Mouse (Mus musculus): ENCODE measurements at regions not wholly inside any gene's neighbourhood (a gene's known extent, or its start where the extent isn't known, plus 50 kb on each side); places are given as distances from the start of the nearest gene placed in this dataset.

DNA sequence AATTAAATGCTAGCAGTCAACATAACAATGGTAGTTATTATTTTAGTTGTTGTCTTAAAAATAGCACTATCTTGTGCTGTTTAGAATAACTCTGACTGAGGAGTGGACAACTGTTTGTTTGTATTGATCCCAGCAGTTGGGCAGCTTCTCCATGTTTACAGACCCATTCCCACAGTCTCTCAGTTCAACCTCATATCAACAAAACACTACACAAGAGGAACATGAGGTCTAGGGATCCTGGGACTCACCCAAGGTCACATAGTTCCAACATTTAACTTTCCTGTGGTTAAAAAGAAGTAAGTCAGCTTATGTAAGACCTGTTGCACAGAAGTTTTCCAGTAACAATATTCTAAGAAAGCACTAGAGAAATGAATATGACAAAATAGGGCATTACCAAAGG lies 203.0 kb upstream of the Usp24 start:
- ATAC-seq (ENCODE audit: low TSS enrichment): no peak

DNA sequence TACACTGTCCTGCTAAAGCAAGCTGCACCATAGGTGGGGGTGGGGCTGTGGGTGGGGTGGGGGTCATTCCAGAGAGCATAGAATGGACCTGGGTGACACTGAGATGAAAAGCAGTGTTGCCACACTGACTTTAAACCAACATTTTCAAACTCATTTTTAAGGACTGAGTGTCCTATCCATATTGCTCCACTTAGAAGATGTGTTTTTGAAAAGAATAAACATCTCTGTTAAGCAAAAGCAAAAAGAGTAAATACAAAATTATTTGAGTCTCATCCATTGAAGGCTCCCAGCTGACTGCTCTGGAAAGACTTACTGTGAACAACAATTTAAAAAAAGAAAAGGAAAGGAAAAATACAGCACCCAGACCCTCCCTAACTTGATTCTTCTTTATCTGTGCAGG lies 202.3 kb upstream of the Usp24 start:
- ATAC-seq (ENCODE audit: low TSS enrichment): no peak

DNA sequence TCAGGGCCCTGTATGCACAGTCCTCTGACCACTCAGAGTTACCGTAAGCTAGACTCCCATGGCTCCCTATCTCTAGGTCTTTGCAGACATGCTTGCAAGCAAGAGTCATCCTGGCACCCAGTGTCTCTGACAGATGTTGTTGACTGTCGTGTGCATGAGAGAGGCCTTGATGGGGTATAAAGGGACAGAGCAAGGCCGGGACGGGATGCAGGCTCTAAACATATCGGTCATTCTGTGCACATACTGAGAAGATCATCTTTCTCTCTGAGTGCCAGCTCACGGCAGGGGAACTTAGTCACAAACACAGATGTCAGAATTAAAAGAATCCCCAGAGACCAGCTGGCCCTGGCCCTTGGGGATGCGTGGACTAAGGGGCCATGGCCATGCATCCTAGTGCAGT lies 199.4 kb upstream of the Usp24 start:
- no peak for ATAC-seq (ENCODE audit: low TSS enrichment)

DNA sequence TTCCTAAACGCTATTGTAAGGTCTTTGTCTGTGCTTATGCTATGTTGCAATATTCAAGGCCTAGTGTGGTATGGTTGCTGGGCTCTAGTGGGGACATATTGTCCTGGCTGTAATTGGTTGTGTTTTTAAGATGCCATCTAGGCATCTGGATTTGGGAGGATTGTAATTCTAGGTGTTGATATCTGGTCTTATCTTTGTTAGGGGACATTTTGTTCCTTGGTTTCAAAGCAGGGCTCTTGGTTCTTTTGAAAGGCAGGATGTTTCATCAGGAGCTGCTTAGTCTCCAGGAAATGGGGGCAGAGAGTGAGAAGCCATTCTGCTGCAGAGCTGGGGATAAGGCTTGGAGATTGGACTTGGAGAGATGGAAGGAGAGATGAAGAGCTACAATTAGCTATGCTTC lies 194.7 kb upstream of the Usp24 start:
- ATAC-seq (ENCODE audit: low TSS enrichment): no peak

DNA sequence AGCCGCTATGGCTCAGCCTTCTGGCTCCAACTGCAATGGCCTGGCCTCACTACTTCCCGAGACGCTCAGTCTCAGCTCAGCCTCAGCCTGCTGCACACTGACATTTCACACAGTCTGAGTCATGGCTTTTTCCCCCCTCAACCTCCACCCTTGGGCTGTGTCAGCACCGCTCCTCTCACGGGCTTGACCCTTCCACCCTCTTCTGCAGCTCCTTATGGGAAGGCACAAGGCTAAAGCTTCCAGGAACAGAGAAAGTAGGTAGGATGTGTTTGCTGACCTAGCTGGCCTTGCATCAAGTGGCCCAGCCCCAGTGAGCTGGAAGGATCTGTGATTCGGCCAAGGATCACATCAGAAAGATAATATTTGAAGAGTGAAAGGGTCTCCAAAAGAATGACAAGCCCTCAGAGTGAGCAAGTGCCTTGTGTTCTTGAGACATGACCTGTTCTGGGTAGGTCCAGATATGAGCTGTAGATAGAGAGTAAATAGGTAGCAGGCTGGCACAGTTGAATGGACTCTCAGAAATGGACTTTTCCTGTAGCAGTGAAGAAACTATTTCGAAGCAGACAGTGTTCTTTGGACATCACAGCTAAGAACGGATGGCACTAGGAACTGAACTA lies 192.9 kb upstream of the Usp24 start:
- ATAC-seq (ENCODE audit: low TSS enrichment): no peak

GRCm38 (mm10) chr4:106127199-106127598 lies 188.8 kb upstream of the Usp24 start:
- no peak for ATAC-seq (ENCODE audit: low TSS enrichment)

DNA sequence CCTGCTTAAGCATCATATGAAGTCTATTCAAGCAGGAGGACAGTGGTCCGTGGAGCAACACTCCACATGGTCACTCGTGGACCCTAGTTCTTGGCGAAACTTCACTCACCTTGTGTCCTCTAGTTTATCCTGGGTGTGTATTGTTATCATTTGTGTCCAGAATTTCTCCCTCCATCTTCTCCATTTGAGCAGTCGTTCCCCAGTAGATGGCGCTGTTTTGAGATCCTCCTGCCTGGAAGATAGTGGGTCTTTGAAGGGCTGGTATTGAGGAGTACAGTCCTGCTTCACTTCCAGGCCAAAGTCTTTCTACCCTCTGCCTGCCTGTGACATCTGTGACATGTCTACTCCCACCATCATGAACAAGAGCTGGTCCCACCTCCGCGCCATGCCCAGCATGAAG lies 188.4 kb upstream of the Usp24 start:
- no peak; the same call in 1 of the 2 replicates for ATAC-seq (ENCODE audit: low TSS enrichment)

DNA sequence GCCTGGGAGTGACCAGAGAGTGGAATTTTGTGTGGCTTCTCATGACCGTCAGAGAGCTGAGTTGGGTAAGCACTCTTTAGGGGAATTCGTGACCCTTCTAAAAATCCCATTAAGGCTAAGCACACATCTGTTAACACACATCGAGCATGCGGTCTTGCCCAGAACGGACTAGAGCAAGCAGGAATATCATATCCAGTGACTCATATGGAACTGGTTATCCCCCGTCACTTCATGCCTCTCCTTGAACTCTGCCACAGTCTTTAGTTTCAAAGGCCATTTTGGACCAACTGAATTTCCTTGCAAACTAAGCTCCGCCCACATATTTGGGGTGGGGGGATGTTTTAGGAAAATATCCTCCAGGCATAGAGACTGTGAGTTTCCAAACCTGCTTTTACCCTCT lies 186.7 kb upstream of the Usp24 start:
- no peak for ATAC-seq (ENCODE audit: low TSS enrichment)

DNA sequence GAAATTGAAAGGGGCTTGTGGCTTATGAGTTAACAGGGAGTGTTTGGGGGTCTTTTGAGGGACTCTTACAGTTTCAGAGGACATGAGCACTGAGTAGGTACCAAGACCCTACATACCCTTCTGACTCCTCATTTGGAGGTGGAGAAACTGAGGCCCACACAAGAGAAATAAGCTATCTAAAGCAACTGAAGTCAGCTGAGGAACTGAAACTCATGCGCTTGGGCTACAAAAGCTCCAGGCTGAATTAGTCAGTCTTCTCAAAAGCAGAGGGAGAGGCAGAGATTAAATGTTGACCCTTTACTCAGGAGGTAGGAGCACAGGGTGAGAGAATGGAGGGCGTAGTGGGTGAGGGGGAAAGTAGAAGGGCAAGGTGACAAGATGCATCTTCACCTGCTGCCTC lies 186.2 kb upstream of the Usp24 start:
- ATAC-seq (ENCODE audit: low TSS enrichment): no peak

- no peak for ATAC-seq (ENCODE audit: low TSS enrichment)
Measured at GRCm38 (mm10) chr4:106133746-106134730, 182.0 kb upstream of the Usp24 start.

GRCm38 (mm10) chr4:106142741-106143140 lies 173.3 kb upstream of the Usp24 start:
- ATAC-seq (ENCODE audit: low TSS enrichment): no peak

DNA sequence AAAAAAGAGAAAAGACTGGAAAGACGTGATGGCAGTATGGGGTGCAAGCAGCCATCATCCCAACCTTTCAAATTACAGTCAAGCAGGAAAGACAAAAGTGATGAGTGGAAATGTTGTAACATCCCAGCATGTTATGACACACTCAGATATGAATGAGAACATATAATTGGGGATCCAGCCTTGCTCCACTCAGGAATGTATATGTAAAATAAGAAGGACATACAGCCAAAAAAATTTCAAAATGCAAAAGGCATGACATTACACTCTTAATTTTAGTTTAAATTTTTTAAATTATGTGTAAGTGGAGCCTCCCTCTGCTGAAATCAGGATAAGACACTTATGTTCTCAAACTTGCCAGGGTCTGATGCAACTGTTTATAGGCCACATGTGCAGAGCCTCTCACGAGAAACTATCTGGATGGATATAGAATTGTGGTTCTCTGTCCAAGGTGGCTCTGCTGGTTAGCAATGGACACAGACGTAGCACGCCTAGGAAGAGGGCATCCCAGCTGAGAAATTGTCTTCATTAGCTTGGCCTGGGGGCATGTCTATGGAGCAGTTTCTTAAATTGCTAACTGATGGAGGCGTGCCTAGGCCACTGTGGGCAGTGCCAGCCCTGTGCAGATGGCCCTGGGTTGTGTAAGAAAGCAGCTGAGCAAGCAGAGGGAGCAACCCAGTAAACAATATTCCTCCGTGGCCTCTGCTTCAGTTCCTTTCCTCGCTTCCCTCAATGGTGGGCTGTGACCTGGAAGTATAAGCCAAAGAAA lies 171.5 kb upstream of the Usp24 start:
- no peak for ATAC-seq (ENCODE audit: low TSS enrichment)

- no peak for ATAC-seq (ENCODE audit: low TSS enrichment)
Measured at GRCm38 (mm10) chr4:106146919-106147460, 169.0 kb upstream of the Usp24 start.

DNA sequence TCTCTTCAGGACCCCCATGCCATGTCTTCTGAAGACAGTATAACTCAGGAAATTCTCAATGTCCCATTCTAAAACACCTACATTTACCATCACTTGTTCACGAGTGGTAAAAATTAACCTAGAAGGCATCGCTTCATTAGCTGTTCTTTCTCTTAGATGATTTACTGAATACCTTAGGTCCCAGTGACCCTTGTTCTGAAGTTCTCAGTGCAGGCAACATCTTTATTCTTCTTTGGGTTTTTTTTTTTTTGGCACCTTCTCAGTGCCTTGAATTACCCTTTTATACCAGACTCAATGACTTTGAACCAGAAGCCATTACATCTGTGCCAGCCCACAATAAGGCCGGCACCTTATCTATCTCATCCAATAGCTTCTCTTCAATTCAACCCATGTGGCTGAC lies 167.1 kb upstream of the Usp24 start:
- ATAC-seq (ENCODE audit: low TSS enrichment): no peak

DNA sequence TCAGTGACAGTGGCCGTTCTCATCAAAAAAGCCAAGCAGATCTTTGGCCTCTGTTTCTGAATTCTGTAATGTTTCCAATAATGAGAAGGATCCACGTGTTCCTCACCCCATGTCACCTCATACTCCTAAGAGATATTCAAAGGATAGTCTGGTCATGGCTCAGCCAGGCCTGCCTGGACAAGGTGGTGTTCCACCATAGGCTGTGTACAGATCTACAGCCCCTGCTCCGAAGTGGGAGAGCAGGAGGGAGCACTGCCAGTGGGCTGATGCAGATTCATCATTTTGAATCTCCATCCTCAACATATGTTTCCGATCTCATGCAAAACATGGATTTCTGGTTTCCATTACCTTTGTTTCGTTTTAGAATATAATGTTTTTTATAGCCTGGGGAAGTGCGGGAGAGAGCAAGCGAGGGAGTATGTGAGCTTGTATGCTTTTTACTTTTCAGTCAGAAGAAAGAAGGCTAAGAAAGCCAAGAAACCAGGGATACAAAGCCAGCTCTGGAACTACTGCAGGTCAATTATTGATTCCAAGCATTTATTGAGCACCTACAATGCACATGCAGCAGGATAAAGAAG lies 166.5 kb upstream of the Usp24 start:
- ATAC-seq (ENCODE audit: low TSS enrichment): no peak

GRCm38 (mm10) chr4:106150775-106151174 lies 165.2 kb upstream of the Usp24 start:
- ATAC-seq (ENCODE audit: low TSS enrichment): no peak

DNA sequence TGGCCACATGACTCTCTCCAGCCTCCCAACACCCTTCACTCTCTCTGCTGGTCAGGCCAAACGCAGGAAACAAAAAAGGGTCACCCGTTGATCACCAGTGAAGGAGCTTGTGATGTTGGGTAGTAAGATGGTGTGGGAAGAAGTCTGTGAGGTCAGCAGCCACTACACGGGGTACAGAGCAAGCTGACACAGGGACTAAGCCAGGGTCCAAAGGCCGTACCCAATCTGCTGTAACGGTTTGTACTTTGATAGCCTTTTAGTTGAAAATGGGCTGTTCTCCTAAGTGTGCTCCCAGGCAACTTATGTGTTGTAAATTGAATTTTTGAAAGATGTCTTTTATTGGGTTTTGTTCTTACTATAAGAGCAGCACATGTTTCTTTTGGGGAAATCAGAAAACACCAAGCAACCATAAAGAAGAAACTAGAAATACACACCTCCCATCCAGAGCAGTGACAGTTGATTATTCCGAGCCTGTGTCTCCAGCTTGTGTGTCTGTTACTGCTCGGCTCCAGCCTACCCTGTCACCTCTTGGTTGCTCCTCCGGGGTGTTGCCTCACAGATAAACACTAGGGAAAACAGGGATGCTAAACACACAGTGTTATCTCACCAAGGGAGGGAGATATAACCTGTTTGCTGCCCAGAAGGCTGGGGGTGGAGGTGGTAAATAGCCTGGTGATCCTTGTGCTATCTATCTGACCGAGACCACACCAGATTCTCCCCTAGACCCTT lies 158.4 kb upstream of the Usp24 start:
- no peak for ATAC-seq (ENCODE audit: low TSS enrichment)

DNA sequence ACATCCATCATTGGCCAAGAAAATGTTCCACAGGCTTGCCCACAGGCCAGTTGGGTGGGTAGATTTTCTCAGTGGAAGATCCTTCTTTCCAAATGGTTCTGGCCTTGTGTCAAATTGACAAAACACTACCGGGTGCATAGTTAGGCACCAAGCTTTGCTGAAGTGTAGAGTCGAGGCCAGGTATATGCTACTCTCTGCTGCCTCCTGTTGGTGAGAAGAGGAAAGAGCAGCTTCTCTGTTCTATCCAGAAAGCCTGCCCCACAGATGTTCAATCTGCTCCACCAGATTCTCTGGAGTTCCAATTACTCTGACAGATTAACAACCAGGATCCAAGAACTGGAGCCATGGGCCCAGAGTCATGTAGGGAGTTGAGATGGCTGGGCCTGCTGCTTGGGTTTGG lies 154.4 kb upstream of the Usp24 start:
- ATAC-seq (ENCODE audit: low TSS enrichment): no peak

- ATAC-seq (ENCODE audit: low TSS enrichment): no peak
Measured at GRCm38 (mm10) chr4:106162551-106162950, 153.5 kb upstream of the Usp24 start.

DNA sequence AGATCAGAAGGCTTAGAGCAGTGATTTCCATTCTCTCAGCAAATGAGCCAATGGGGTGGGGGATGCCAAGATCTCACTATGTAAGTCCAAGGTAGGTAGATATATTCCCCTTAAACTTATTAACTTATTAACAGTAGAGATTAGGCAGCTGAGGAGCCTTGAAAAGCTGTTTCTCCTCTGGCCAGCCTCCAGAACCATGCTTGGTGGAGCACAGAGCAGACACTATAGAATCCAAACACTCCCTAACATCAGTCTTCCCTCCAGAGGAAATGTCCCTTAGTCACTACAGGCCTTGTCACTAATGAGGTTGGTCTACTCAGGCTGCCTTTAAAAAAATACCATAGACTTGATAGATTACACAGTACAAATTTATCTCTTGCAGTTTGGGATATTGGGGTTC lies 152.8 kb upstream of the Usp24 start:
- ATAC-seq (ENCODE audit: low TSS enrichment): no peak

DNA sequence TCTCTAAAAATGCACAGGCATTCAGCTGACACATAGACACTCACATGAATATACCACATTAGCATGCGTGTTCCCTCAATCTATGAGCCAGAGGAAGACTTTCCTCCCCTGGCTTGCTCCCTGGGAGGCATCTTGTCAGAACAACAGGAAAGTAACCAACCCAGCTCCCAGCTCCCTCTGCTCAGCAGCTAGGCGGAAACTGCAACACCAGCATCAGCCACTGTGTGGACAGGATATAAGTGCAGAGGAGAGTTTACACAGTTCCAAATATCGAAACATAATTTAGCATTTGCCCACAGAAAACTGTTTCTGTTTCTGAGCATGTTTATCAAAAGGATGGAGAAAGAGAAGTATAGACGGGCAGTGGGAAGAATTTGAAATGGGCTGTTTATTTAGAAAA lies 148.3 kb upstream of the Usp24 start:
- peak; percentile 91 for ATAC-seq (ENCODE audit: low TSS enrichment)
